Mouse (Mus musculus) heart, embryonic 16.5 days (tissue): ENCODE measurements around the gene Irx5. TPM values are rescaled to one million over a fixed set of nuclear protein-coding genes. Genes with fewer than 3 reads are reported as not detected.

Experiments used
- ATAC-seq: fragments of 200-750 bp; cut with Nextera tagmentation; replicated peaks from 2 replicates; pipeline ENCODE4 v1.8.0; 2017; ENCODE audit warnings: moderate number of reproducible peaks; ENCODE audit not compliant: insufficient read depth, low FRiP score; ENCODE audit errors: extremely low read depth
- H3K27ac ChIP-seq: fragments of 300-500 bp; sonication (generic); 2 replicates; pipeline ENCODE4 v1.5.1; 2014; ENCODE audit warnings: mild to moderate bottlenecking, low read length, control low read depth, moderate library complexity
- H3K27me3 ChIP-seq: fragments of 300-500 bp; sonication (generic); 2 replicates; pipeline ENCODE4 v1.6.1; 2014; ENCODE audit warnings: low read length, mixed read lengths; ENCODE audit not compliant: control insufficient read depth, insufficient read depth
- H3K36me3 ChIP-seq: fragments of 300-500 bp; sonication (generic); 2 replicates; pipeline ENCODE4 v1.6.1; 2014; ENCODE audit not compliant: control insufficient read depth, insufficient read depth
- H3K4me1 ChIP-seq: fragments of 300-500 bp; sonication (generic); 2 replicates; pipeline ENCODE4 v1.6.1; 2014; ENCODE audit warnings: low read length, mixed read lengths; ENCODE audit not compliant: control insufficient read depth, insufficient read depth
- H3K4me2 ChIP-seq: fragments of 300-500 bp; sonication (generic); 2 replicates; pipeline ENCODE4 v1.6.1; 2014; ENCODE audit warnings: low read depth, mild to moderate bottlenecking, control low read depth, low read length
- H3K4me3 ChIP-seq: fragments of 300-500 bp; sonication (generic); 2 replicates; pipeline ENCODE4 v1.5.1; 2014; ENCODE audit warnings: mild to moderate bottlenecking, control low read depth, low read length
- H3K9ac ChIP-seq: fragments of 300-500 bp; sonication (generic); 2 replicates; pipeline ENCODE4 v1.6.1; 2014; ENCODE audit warnings: low read length, control low read depth
- H3K9me3 ChIP-seq: fragments of 300-500 bp; sonication (generic); replicated peaks from 2 replicates; pipeline ENCODE4 v1.6.1; 2016; ENCODE audit warnings: low read length; ENCODE audit not compliant: control insufficient read depth
- WGBS: fragments of 180-500 bp; shearing (Covaris S2); extraction: QIAGEN DNeasy Blood & Tissue Kit; methylation state at CpG from one replicate; pipeline ENCODE4 v1.1.7; 2014; 5-methylcytosine and 5-hydroxymethylcytosine counted together
- polyA plus RNA-seq: library from polyadenylated mRNA; unstranded; fragments of >200 nt; fragmentation: Nextera tagmentation; extraction: Ambion mirVana; gene quantifications from 2 replicates; pipeline ENCODE4 v1.2.1, GENCODE M21; 2015

Irx5 gene
- polyA plus RNA-seq, 1 experiment from 2014 or later = 6.3 TPM

GRCm38 (mm10) chr8:92358141-92358999, 945 bp downstream of the Irx5 start:
- Histone ChIP-seq H3K9me3 (0 out of 2 replicates have a peak, but pooled peaks cover 2% of the 10 kb centered on the region), H3K9ac (peak overlapping the region; percentile 81), H3K27me3 (peaks cover 31% of the 10 kb centered on the region), H3K4me3 (peak overlapping the region; percentile 77), H3K36me3 (no peaks in the 10 kb centered on the region), H3K4me1 (peaks cover 13% of the 10 kb centered on the region; the same call in 1 of the 2 replicates), H3K4me2 (peak overlapping the region; percentile 87), H3K27ac (peak overlapping the region; percentile 85)
- ATAC-seq = no peak
- under 1% methylated on average over 70 of the region's 80 CpGs for WGBS

DNA sequence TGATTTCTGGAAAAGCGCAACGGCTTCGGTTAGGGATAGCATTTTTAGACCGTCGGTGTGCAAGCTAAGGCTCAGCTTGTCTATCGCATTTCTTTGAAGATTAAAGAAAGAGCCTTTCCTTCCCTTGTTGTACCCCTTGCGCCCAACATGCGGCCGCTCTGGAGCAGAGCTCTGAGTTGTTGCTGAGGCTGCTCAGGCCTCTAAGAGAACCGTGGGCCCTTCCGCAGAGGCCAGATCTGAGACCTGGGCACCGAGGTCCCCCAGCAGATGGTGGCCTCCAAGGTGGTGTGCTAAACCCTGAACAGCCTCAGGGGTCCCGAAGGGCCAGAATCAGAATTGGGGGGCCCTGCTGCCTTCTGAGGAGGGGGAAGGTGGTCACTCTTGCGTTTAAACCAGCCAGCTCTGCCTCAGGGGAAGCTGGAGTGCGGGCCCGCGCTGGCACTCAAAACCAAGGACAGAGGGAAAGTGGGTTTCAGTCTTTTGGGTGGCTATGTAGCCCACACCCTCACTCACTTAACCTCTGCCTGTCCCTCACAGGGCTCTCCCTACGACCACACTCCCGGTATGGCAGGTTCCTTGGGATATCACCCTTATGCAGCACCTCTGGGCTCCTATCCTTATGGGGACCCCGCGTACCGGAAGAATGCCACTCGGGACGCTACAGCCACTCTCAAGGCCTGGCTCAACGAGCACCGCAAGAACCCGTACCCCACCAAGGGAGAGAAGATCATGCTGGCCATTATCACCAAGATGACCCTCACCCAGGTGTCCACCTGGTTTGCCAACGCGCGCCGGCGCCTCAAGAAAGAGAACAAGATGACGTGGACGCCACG, 1.8 kb downstream of the Irx5 start:
- H3K27me3 ChIP-seq = peaks cover 38% of the 10 kb centered on the region
- no peak for ATAC-seq
- 0 out of 2 replicates have a peak overlapping the region, but pooled peaks have one; percentile 17 for H3K27ac ChIP-seq

GRCm38 (mm10) chr8:92359833-92360082, 2.3 kb downstream of the Irx5 start:
- no peak overlapping the region for H3K27ac ChIP-seq
- H3K27me3 ChIP-seq = peaks cover 43% of the 10 kb centered on the region
- H3K4me2 ChIP-seq = peak overlapping the region; percentile 87
- no peak for ATAC-seq
- H3K4me3 ChIP-seq = peak overlapping the region; percentile 77
- H3K9me3 ChIP-seq = 0 out of 2 replicates have a peak, but pooled peaks cover 2% of the 10 kb centered on the region
- H3K9ac ChIP-seq = peak overlapping the region; percentile 72
- WGBS = 3% methylated on average over 21 of the region's 21 CpGs
- peaks cover 16% of the 10 kb centered on the region; the same call in 1 of the 2 replicates for H3K4me1 ChIP-seq
- no peaks in the 10 kb centered on the region for H3K36me3 ChIP-seq

More for the DNA sequence above, 1.8 kb downstream of the Irx5 start:
- H3K4me2 ChIP-seq = peak overlapping the region; percentile 87
- peaks cover 13% of the 10 kb centered on the region; the same call in 1 of the 2 replicates for H3K4me1 ChIP-seq
- 4% methylated on average over 35 of the region's 35 CpGs for WGBS
- 0 out of 2 replicates have a peak, but pooled peaks cover 2% of the 10 kb centered on the region for H3K9me3 ChIP-seq
- no peaks in the 10 kb centered on the region for H3K36me3 ChIP-seq
- peak overlapping the region; percentile 81 for H3K9ac ChIP-seq
- peak overlapping the region; percentile 77 for H3K4me3 ChIP-seq

- peaks cover 46% of the 10 kb centered on the region for H3K27me3 ChIP-seq
- no peak overlapping the region for H3K27ac ChIP-seq
- peaks cover 16% of the 10 kb centered on the region; the same call in 1 of the 2 replicates for H3K4me1 ChIP-seq
- H3K36me3 ChIP-seq = no peaks in the 10 kb centered on the region
- peak overlapping the region; percentile 77 for H3K4me3 ChIP-seq
- 0 out of 2 replicates have a peak, but pooled peaks cover 2% of the 10 kb centered on the region for H3K9me3 ChIP-seq
- 5% methylated on average over 72 of the region's 77 CpGs for WGBS
- no peak for ATAC-seq
- H3K4me2 ChIP-seq = peak overlapping the region; percentile 87
- peak overlapping the region; percentile 72 for H3K9ac ChIP-seq
Measured at GRCm38 (mm10) chr8:92360083-92360861, 2.8 kb downstream of the Irx5 start.

DNA sequence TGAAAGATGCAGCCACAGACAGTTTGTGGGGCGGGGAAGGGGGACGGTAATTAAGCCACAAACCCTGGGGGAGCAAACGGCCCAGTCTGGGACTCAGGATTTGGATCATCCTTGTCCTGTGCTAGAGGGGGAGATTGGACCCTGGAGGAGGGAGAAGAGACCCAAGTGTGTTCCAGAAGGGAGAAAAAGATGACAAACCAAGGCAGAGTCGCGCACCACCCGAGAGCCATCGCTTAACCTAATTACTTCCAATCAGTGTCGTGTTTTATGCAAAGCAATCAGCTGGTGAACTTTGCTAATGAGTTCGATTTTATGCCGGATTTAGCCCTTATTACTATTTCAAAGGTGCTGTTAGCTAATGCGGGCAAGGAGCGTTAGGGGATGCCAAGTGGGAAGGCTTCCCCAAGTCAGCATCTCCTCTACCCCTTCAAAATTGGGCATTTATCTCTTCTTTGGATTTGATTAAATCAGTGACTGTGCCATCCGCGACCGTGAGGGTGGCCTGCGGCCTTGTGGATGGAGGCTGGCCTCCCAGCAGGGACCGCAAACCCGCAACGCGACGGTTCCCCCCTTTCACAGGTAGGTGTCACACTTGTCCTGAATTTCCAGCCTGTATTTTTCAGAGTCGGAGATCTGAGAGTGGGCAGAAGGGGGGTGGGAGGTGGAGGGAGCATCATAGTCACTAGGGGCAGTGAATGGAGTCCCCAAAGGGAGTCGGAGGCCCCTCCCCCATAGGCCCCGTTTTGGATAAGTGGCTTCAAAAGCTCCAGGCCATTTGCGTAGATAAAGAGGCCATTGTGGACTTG, 4.3 kb downstream of the Irx5 start:
- no peak overlapping the region for H3K27ac ChIP-seq
- no peaks in the 10 kb centered on the region for H3K36me3 ChIP-seq
- peak overlapping the region; percentile 37 for H3K9ac ChIP-seq
- no peak for ATAC-seq
- peak overlapping the region; percentile 36 for H3K4me2 ChIP-seq
- H3K4me3 ChIP-seq = peak overlapping the region; percentile 34
- H3K27me3 ChIP-seq = peaks cover 56% of the 10 kb centered on the region
- H3K9me3 ChIP-seq = 0 out of 2 replicates have a peak, but pooled peaks cover 2% of the 10 kb centered on the region
- peaks cover 17% of the 10 kb centered on the region for H3K4me1 ChIP-seq
- 18% methylated on average over 25 of the region's 25 CpGs for WGBS

DNA sequence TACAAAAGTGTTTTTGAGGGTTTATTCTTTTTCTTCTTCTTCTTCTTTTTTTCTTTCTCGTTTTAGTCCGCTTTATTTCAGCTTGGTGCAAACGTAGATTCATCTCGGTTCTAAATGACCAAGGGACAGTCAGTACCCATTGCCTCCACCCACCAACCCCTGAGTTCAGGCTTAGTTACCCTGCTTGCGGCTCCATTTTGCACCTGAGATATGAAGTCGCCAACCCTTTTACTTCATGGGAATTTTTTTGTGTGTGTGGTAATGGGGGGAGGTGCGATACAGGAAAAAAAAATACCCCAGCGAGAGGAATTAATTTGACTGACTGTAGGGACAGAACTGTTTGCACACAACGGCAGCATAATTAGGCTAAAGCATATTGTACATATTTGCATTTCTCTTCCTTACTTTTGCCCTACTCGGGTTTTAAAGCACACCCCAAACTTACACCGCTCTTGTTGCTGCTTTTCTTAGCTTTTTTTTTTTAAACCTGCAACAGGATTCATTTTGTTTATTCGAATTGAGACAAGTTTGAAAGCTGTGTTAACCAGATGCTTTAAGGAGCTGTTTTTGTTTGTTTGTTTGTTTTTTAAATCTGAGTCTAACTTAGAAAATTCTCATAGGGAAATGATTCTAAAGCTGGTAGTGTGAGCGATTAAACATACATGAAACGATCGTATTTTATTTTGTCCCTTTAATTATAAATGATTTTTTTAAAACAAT, 5.1 kb downstream of the Irx5 start:
- no peak overlapping the region for H3K9ac ChIP-seq
- H3K9me3 ChIP-seq = 0 out of 2 replicates have a peak, but pooled peaks cover 2% of the 10 kb centered on the region
- peaks cover 63% of the 10 kb centered on the region for H3K27me3 ChIP-seq
- H3K4me2 ChIP-seq = peak overlapping the region; percentile 36; the same call in 1 of the 2 replicates
- no peak overlapping the region for H3K27ac ChIP-seq
- ATAC-seq = no peak
- WGBS = 18% methylated on average over 15 of the region's 15 CpGs
- H3K36me3 ChIP-seq = no peaks in the 10 kb centered on the region
- H3K4me3 ChIP-seq = peak overlapping the region; percentile 34
- peaks cover 13% of the 10 kb centered on the region for H3K4me1 ChIP-seq

- WGBS = 12% methylated on average over 45 of the region's 45 CpGs
- peaks cover 12% of the 10 kb centered on the region for H3K4me1 ChIP-seq
Measured at GRCm38 (mm10) chr8:92363217-92364147, 6.1 kb downstream of the Irx5 start.

More at GRCm38 (mm10) chr8:92363217-92364147, 6.1 kb downstream of the Irx5 start:
- Histone ChIP-seq H3K9me3 (0 out of 2 replicates have a peak, but pooled peaks cover 2% of the 10 kb centered on the region), H3K4me2 (peak overlapping the region; percentile 50), H3K27me3 (peaks cover 68% of the 10 kb centered on the region), H3K4me3 (peak overlapping the region; percentile 29), H3K27ac (no peak overlapping the region), H3K9ac (0 out of 2 replicates have a peak overlapping the region, but pooled peaks have one; percentile 13), H3K36me3 (no peaks in the 10 kb centered on the region)
- ATAC-seq = no peak
